In genomic region chr5:75160530-75161170, GRCm38 (mm10) we compare ENCODE assay signal across 26 mouse cellular contexts. TPM values are rescaled to one million over a fixed set of nuclear protein-coding genes. Genes with fewer than 3 reads are reported as not detected.
DNase-seq lines count a peak whose midpoint lies in the region; ATAC-seq and TF ChIP-seq lines count a peak whose summit lies in the region.
"Had no signal": no experiment of that assay in that cellular context is flagged by ENCODE, and none has a peak within 500 bp of the region (broad histone marks: within the 10 kb centered on the region; RNA-seq: fewer than 3 reads in every experiment).

No protein-coding gene starts in this region.

- H3K4me2 ChIP-seq in hindbrain, embryonic 13.5 days, result no peak overlapping the region
- no peak overlapping the region for H3K4me2 ChIP-seq in neural tube, embryonic 13.5 days
- H3K4me2 ChIP-seq in neural tube, embryonic 15.5 days, result no peak overlapping the region
- H3K4me2 ChIP-seq: forebrain, embryonic 12.5 days; hindbrain, embryonic 15.5 days; liver, embryonic 12.5 days; midbrain, embryonic 12.5 days; stomach, embryonic 15.5 days had no signal

- peaks cover 19% of the 10 kb centered on the region for H3K4me1 ChIP-seq in hindbrain, embryonic 13.5 days (replicated peaks)
- peaks cover 12% of the 10 kb centered on the region for H3K4me1 ChIP-seq in hindbrain, embryonic 10.5 days (replicated peaks)
- peaks cover 23% of the 10 kb centered on the region for H3K4me1 ChIP-seq in neural tube, embryonic 13.5 days (replicated peaks)
- peaks cover 21% of the 10 kb centered on the region for H3K4me1 ChIP-seq in neural tube, embryonic 15.5 days
- H3K4me1 ChIP-seq: midbrain, embryonic 12.5 days had no signal

- no peaks in the 10 kb centered on the region for H3K9me3 ChIP-seq in hindbrain, embryonic 13.5 days
- H3K9me3 ChIP-seq in hindbrain, embryonic 10.5 days, result no peaks in the 10 kb centered on the region
- no peaks in the 10 kb centered on the region for H3K9me3 ChIP-seq in neural tube, embryonic 13.5 days
- H3K9me3 ChIP-seq in neural tube, embryonic 15.5 days (replicated peaks), result no peaks in the 10 kb centered on the region
- H3K9me3 ChIP-seq: forebrain, embryonic 12.5 days; hindbrain, embryonic 15.5 days; liver, embryonic 12.5 days; midbrain, embryonic 12.5 days; stomach, embryonic 15.5 days had no signal

- no peak for ATAC-seq in hindbrain, embryonic 13.5 days (ENCODE audit: low FRiP score)
- no peak for ATAC-seq in neural tube, embryonic 13.5 days (ENCODE audit: low read depth)
- ATAC-seq in neural tube, embryonic 15.5 days (ENCODE audit: low FRiP score), result no peak
- no peak for ATAC-seq in megakaryocyte, adult 5-6 weeks (ENCODE audit: poor library complexity, severe bottlenecking)
- ATAC-seq: CD4-positive, CD25-positive, alpha-beta regulatory T cell, adult 4 months; intestine, embryonic 16.5 days; liver, embryonic 12.5 days had no signal

- no peaks in the 10 kb centered on the region for H3K36me3 ChIP-seq in hindbrain, embryonic 13.5 days
- 0 out of 2 replicates have a peak, but pooled peaks cover 4% of the 10 kb centered on the region for H3K36me3 ChIP-seq in hindbrain, embryonic 10.5 days
- H3K36me3 ChIP-seq in neural tube, embryonic 13.5 days, result no peaks in the 10 kb centered on the region
- no peaks in the 10 kb centered on the region for H3K36me3 ChIP-seq in neural tube, embryonic 15.5 days
- H3K36me3 ChIP-seq: forebrain, embryonic 12.5 days; hindbrain, embryonic 15.5 days; liver, embryonic 12.5 days; midbrain, embryonic 12.5 days had no signal

- H3K27me3 ChIP-seq in hindbrain, embryonic 13.5 days, result peaks cover 21% of the 10 kb centered on the region
- peaks cover 8% of the 10 kb centered on the region for H3K27me3 ChIP-seq in hindbrain, embryonic 10.5 days (ENCODE audit: insufficient read depth, poor library complexity, severe bottlenecking)
- peaks cover 6% of the 10 kb centered on the region for H3K27me3 ChIP-seq in neural tube, embryonic 13.5 days
- H3K27me3 ChIP-seq in neural tube, embryonic 15.5 days (replicated peaks), result peaks cover 6% of the 10 kb centered on the region
- H3K27me3 ChIP-seq: stomach, embryonic 15.5 days had no signal

- peak overlapping the region; percentile 20 for H3K4me3 ChIP-seq in gastrocnemius, adult 2 months
- no peak overlapping the region for H3K4me3 ChIP-seq in hindbrain, embryonic 13.5 days
- no peak overlapping the region for H3K4me3 ChIP-seq in hindbrain, embryonic 10.5 days
- no peak overlapping the region for H3K4me3 ChIP-seq in neural tube, embryonic 13.5 days
- H3K4me3 ChIP-seq in neural tube, embryonic 15.5 days (replicated peaks), result no peak overlapping the region
- H3K4me3 ChIP-seq: erythroblast, embryonic 14.5 days; forebrain, embryonic 12.5 days; hindbrain, embryonic 15.5 days; layer of hippocampus, adult 2 months; liver, embryonic 12.5 days; midbrain, embryonic 12.5 days; stomach, embryonic 15.5 days had no signal

- H3K9ac ChIP-seq in hindbrain, embryonic 13.5 days, result no peak overlapping the region
- H3K9ac ChIP-seq in neural tube, embryonic 13.5 days, result no peak overlapping the region
- H3K9ac ChIP-seq in neural tube, embryonic 15.5 days (replicated peaks), result no peak overlapping the region
- H3K9ac ChIP-seq: forebrain, embryonic 12.5 days; hindbrain, embryonic 15.5 days; liver, embryonic 12.5 days; midbrain, embryonic 12.5 days; stomach, embryonic 15.5 days had no signal

- intact Hi-C loops in gastrocnemius, adult 2 months (cut with DNase I), result no loop called here
- intact Hi-C loops in gastrocnemius, postnatal 36 days (cut with DNase I), result no loop called here

- 69% methylated on average over 12 of the region's 12 CpGs for WGBS in hindbrain, embryonic 13.5 days
- WGBS in hindbrain, embryonic 10.5 days, result 81% methylated on average over 12 of the region's 12 CpGs
- 54% methylated on average over 12 of the region's 12 CpGs for WGBS in neural tube, embryonic 13.5 days
- whole genome bisulfite sequencing in neural tube, embryonic 15.5 days, result 50% methylated on average over 12 of the region's 12 CpGs

- no peak for TF ChIP-seq CTCF in gastrocnemius, adult 2 months (IDR thresholded peaks at IDR 0.05)

- H3K27ac ChIP-seq in gastrocnemius, adult 2 months, result no peak overlapping the region
- 0 out of 2 replicates have a peak overlapping the region, but pooled peaks have one; percentile 23 for H3K27ac ChIP-seq in hindbrain, embryonic 13.5 days
- no peak overlapping the region for H3K27ac ChIP-seq in hindbrain, embryonic 10.5 days
- H3K27ac ChIP-seq in neural tube, embryonic 13.5 days (replicated peaks), result 0 out of 2 replicates have a peak overlapping the region, but pooled peaks have one; percentile 9
- no peak overlapping the region for H3K27ac ChIP-seq in neural tube, embryonic 15.5 days (replicated peaks)
- H3K27ac ChIP-seq: forebrain, embryonic 12.5 days; hindbrain, embryonic 15.5 days; layer of hippocampus, adult 2 months; liver, embryonic 12.5 days; midbrain, embryonic 12.5 days; stomach, embryonic 15.5 days had no signal

- no peak for DNase-seq in gastrocnemius, adult 2 months
- DNase-seq in gastrocnemius, postnatal 36 days, result no peak
- DNase-seq in hindbrain, embryonic 10.5 days (ENCODE audit: low spot score), result no peak
- DNase-seq in mesoderm, embryonic 11.5 days (ENCODE audit: low read depth, low spot score), result peak; percentile 26
- DNase-seq: adrenal gland, postnatal 14 days; cerebellum, adult 9-10 months; kidney, adult 9 months; kidney, postnatal 14 days; lung, adult 18-20 months; lung, postnatal 10 days; right cerebral cortex, adult 18-20 months; right cerebral cortex, postnatal 4 days; thymus, postnatal 4 days had no signal

RNA-seq across cellular contexts. Expression of gene Pdgfra, which starts 8.6 kb away (rescaled TPM):
- total RNA-seq in gastrocnemius, adult 2 months (2021), result 10 to 100 TPM; 16.6 to 21.7 TPM
- total RNA-seq in gastrocnemius, postnatal 36 days (2021), result 10 to 100 TPM; 17.4 to 17.5 TPM
- polyA plus RNA-seq in hindbrain, embryonic 13.5 days (2015; fragmentation: Nextera tagmentation; extraction: Ambion mirVana), result 11.3 and 12.4 TPM in 2 replicates
- polyA plus RNA-seq in hindbrain, embryonic 10.5 days (2016; fragmentation: Nextera tagmentation; extraction: Ambion mirVana), result 20.4 and 23.3 TPM in 2 replicates
- 11.3 and 16.4 TPM in 2 replicates for polyA plus RNA-seq in neural tube, embryonic 13.5 days (2015; fragmentation: Nextera tagmentation; extraction: Ambion mirVana)
- 16.0 and 18.9 TPM in 2 replicates for polyA plus RNA-seq in neural tube, embryonic 15.5 days (2015; fragmentation: Nextera tagmentation; extraction: Ambion mirVana)
- 0.04 TPM in 1 of 2 replicates, not detected in the other for total RNA-seq in megakaryocyte, adult 5-6 weeks (2015)
- total RNA-seq in megakaryocyte, adult 5-6 weeks (2017), result 0.12 and 0.29 TPM in 2 replicates
- polyA plus RNA-seq: erythroblast, embryonic 14.5 days had no signal

Comparison
In these comparisons a context has a peak if more than half of its experiments do, and no peak if none do; other contexts are left out.
1. H3K27ac ChIP-seq: peak in hindbrain, embryonic 13.5 days (single experiment) and neural tube, embryonic 13.5 days (single experiment); none in gastrocnemius, adult 2 months (single experiment), hindbrain, embryonic 10.5 days (single experiment) and neural tube, embryonic 15.5 days (single experiment).